Mouse (Mus musculus): Measurements from ENCODE around the gene Taar8a. TPM values are rescaled to one million over a fixed set of nuclear protein-coding genes. Genes with fewer than 3 reads are reported as not detected.

Taar8a gene
- total RNA-seq, 2 experiments from 2014 or later: not detected

Other genes starting within 250 kb of the Taar8a start
- under 1 TPM in 1 of 2 experiments, not detected in 1; 0.56 TPM for gene Vnn3, start 225.0 kb upstream of the Taar8a start, total RNA-seq (2021)
- gene Vnn1, start 181.8 kb upstream of the Taar8a start, total RNA-seq (2021): under 1 TPM in 1 of 2 experiments, not detected in 1; 0.78 TPM
- gene Taar1, start 156.1 kb upstream of the Taar8a start, total RNA-seq (2021): not detected
- gene Taar2, start 137.9 kb upstream of the Taar8a start, total RNA-seq (2021): not detected
- not detected for gene Taar3, start 126.9 kb upstream of the Taar8a start, total RNA-seq (2021)
- not detected for gene Taar4, start 116.0 kb upstream of the Taar8a start, total RNA-seq (2021)
- not detected for gene Taar5, start 105.8 kb upstream of the Taar8a start, total RNA-seq (2021)
- gene Taar6, start 90.9 kb upstream of the Taar8a start, total RNA-seq (2021): not detected
- gene Taar7a, start 83.0 kb upstream of the Taar8a start, total RNA-seq (2021): not detected
- not detected for gene Taar7b, start 76.6 kb upstream of the Taar8a start, total RNA-seq (2021)
- gene Taar7d, start 49.3 kb upstream of the Taar8a start, total RNA-seq (2021): not detected
- not detected for gene Taar7e, start 38.9 kb upstream of the Taar8a start, total RNA-seq (2021)
- gene Taar7f, start 27.0 kb upstream of the Taar8a start, total RNA-seq (2021): not detected
- not detected for gene Taar8b, start 15.8 kb downstream of the Taar8a start, total RNA-seq (2021)
- not detected for gene Taar8c, start 25.4 kb downstream of the Taar8a start, total RNA-seq (2021)
- gene Taar9, start 33.0 kb downstream of the Taar8a start, total RNA-seq (2021): not detected
- 10 to 100 TPM; 23.6 to 24.1 TPM for gene Stx7, start 72.8 kb downstream of the Taar8a start, total RNA-seq (2021)
- gene Moxd1, start 147.0 kb downstream of the Taar8a start, total RNA-seq (2021): under 1 TPM; 0.56 to 0.69 TPM

Measured in gastrocnemius, postnatal 25 days (tissue).